Mouse (Mus musculus) ovary, postnatal 10 days (tissue): ENCODE results near the gene BC016579.

Experiments used
- DNase-seq: peaks from one replicate; pipeline ENCODE4 v3.0.0; 2022; ENCODE audit warnings: low spot score

Gene BC016579

GRCm38 (mm10) chr16:45653934-45654332 is at the start of gene BC016579:
Gene BC016579 (minus strand): TSS chr16:45654068.
- no peak for DNase-seq

- no peak for DNase-seq
Measured at GRCm38 (mm10) chr16:45699301-45699700, 45.4 kb upstream of the BC016579 start.

GRCm38 (mm10) chr16:45697996-45698395 is 44.1 kb upstream of the BC016579 start:
- no peak for DNase-seq

DNA sequence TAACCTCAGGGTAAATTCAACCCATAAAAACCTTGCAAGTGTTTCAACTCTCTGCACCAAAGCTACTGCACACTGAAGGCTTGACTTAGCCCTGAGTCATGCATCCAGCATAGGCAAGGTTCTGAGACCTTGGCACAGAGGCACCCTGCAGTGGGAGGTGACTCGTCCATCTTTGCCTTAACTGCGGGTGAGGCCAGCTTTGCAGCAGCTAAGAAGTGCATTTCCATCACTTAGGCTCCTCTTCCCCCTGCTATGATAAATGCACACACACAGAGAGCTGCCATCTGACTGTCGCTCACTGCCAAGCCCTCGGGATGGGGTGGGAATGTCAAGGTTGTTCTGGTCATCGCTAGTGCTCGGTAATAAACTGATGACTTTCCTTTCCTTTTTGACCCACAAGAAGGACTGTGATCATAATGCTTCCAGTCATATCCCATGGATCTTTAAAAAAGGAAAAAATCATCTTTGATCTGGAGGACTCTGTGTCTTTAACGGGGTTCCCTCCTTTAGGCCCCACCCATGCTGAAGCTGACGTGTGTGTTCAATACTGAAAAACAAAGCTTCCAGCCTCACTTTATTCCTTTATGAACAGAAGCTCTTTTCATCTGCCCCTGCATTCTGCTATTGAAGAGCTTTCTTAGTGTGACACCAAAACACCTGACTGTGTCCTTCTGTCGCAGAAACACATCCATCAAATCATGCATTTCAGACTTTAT is 41.7 kb upstream of the BC016579 start:
- no peak for DNase-seq

GRCm38 (mm10) chr16:45693558-45693957 is 39.7 kb upstream of the BC016579 start, which contains the start of gene Tmprss7:
Gene Tmprss7 (minus strand): TSS chr16:45693658.
- no peak for DNase-seq

DNA sequence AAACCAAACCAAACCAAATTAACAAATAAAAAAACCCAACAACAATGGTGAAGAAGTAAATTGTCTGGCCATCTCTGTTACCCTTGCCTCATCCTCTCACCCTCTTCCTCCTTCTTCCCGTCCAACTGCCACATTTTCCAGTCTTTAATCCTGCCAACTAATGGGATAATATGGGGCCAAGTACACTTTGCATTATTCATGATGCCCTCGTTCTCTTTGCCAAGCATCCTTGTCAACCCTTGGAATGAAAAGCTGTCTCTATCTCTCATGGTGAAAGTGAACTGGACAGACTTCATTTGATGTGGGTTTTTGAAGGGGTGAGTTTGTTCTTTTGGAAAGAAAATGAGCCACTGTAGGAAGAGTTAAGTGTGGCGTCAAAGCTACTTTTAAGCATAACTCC is 39.0 kb upstream of the BC016579 start:
- DNase-seq = no peak

- DNase-seq = no peak
Measured at GRCm38 (mm10) chr16:45690178-45690577, 36.3 kb upstream of the BC016579 start.

- DNase-seq = no peak
Measured at GRCm38 (mm10) chr16:45686833-45687232, 33.0 kb upstream of the BC016579 start.

DNA sequence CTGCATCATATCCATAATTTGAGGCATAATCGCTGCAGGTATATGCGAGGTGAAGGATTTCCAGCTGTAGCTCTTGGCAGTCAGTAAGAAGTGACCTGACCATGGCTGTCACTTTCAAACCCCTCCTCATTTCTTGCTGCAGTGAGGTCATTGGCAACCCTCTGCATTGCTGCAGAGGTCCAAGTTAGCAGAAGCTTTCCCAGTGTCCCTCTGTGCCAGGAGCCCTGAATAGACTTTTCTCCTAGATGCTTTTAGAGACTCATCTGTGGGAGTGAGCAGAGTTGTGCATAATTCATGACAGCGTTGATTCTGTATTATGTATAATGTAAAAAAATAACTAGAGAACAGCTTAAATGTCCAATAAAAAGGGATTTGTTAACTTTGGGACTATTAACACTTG is 31.4 kb upstream of the BC016579 start:
- DNase-seq = no peak

DNA sequence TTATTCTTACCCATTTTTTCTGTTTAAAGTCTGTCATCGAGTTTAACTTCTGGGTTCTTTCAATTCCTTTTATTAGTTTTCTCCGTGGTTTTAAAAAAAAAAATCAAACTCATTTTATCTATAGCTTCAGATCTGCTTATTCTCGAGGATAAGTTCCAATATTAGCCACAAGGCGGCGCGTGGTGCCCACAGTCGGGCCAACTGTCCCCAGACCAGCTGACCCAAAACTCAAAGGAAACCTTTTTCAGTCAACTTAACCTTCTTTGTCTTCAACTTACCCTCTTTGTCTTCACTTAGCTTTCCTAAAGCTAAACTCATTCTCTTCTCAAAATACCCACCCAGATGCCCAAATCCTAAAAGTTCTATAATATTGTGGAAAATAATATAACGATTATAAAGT is 30.9 kb upstream of the BC016579 start:
- peak; percentile 35 for DNase-seq

DNA sequence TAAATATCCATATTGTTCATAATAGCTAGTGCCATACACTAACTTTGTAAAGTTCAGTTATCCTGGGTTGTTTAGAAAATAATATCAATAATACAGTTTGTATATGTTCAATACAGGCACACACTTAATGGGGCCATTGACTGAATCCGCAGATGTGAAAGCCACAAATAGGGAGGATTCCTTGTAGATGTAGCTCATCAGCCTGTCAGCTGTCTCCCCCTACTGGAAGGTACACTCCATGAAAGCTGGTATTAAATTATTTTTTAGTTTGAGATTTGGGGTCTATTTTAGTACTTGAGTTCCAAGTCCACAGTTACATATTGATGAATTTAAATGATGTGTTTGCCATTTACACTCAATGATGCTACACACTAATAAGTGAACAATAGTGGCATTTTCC is 22.6 kb upstream of the BC016579 start:
- no peak for DNase-seq

- DNase-seq = no peak
Measured at GRCm38 (mm10) chr16:45670005-45670404, 16.1 kb upstream of the BC016579 start.

DNA sequence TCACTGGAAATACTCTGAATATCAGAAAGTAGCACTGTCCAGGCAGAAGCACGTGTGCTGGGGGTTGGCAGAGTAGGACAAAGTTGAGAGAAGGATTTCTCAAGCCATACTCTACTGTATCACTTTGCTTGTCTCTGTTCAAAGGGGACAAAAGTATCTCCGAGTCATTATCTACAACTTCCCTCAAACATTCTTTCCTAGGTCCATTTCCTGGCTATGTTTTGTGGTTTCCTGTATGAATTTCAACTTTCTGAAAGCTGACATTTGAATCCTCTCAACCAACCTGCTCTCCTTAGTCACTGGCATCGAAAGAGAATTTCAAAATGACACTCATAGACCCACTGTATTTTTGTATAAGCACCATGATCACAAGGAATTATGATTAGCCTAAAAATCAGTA is 14.3 kb upstream of the BC016579 start:
- no peak for DNase-seq

DNA sequence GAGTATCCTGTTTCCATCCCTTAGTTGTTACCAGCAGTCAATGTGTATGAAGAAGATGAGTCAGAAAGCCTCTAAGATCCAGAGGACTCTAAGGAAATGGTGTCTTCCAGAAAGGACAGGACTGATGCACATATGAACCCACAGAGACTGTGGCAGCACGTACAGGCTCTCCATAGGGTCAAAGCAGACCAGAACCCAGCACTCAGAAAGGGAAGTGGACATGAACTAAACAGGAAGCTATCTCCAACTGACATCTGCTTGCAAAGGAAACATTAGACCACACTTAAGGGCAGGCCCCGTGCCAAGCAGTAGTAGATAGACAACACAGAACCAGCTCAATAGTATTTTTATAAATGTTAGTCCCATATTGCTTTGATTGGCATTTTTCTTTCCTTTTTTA is 12.3 kb upstream of the BC016579 start:
- DNase-seq = no peak

DNA sequence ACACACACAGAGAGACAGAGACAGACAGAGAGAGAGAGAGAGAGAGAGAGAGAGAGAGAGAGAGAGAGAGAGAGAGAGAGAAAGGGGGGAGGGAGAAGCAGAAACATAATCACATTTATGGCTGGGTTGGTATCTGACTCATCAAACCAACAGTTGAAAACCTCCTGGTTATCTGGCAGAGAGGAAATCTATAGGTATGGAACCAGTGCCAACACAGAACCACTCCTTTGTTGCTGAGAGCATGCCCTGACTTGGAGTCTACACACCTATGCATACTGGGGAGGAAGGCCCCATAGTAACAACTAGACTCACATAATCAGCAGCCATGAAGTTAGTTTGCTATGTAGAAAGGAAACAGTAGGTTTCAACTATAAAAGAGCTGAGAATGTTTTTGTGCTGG is 8.5 kb upstream of the BC016579 start:
- DNase-seq = no peak

- no peak for DNase-seq
Measured at GRCm38 (mm10) chr16:45659596-45659995, 5.7 kb upstream of the BC016579 start.

GRCm38 (mm10) chr16:45658248-45658647 is 4.4 kb upstream of the BC016579 start:
- no peak for DNase-seq

DNA sequence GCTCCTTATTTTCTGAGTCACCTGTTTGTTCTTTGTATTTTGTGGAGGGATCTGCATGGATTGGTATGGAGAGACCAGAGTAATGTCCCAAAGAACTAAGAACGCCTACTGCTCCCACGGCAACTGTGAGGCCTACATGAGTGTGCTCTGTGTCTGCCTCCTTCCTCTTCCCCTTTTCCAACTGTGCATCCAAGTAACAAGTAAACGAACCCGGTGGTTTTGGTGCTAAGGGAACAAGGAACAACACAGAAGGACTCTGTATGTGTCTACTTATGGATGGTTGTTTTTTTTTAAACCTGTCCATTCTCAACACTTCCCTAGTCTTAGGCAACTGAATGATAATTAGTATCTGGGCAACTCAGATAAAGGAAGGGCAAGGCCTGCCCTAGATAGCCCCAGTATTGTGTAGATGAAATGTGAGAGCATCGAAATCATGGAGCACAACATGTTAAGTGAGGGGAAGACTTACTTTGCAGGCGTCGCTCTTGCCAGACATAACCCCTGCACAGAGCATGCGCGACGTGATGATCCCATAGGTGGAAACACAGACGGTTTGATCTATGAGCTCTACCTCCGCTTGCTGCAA is 3.8 kb upstream of the BC016579 start:
- no peak for DNase-seq

DNA sequence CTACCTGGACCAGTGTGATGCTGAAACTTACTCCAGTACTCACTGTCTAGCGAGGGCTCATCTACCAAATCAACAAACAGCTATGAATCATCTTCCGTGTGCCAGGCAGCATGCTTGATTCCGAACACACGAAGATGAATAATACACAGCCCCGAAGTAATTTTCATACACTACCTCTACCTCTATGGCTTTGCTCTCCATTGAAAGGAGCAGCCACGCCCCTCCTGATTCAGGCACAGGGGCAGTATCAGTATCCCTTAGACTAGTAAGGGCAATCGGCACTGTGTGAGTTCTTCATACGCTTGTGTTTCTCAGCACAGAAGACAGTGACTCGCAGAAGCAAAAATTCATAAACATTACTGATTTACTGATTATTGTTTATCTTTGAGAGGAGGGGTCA is 597 bp upstream of the BC016579 start:
- DNase-seq = no peak

- DNase-seq = no peak
Measured at GRCm38 (mm10) chr16:45653009-45653933, 597 bp downstream of the BC016579 start.

- DNase-seq = no peak
Measured at GRCm38 (mm10) chr16:45651497-45651896, 2.4 kb downstream of the BC016579 start.

DNA sequence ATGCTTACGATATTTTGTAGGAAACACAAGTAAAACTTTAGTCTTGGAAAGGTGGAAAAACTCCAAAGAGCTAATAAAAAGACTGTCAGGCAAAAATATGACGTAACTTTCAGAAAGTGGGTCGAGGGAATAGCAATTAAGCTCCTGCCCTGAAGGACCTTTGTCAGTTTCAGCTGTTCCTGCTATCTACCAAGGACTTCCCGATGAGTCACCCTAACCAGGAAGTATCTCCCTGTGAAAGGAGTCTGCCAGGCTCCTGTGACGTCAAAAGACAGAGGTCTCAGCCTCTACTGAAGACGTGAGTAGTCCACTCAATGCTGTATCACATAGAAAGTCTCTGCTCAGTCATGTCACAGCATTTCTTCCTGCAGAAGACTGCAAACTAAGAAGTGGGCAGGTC is 9.5 kb downstream of the BC016579 start:
- DNase-seq = no peak

DNA sequence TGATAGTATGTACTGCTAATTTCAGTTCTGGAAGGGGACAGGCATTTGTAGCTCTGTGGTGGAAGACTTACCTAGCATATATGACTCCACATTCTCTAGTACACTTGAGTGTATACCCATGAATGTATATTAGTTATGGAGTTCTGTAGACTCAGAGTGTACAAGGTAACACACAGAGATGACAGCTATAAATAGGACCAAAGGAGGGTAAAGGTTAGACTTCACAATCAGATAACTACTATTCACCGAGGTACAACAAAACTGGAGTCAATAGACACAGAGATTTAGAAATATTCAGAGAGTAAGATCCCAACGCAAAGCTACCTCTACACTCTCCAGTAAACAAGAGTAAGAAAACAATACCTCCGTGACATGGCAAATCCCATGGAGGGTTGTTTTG is 9.9 kb downstream of the BC016579 start:
- no peak for DNase-seq
